Mouse (Mus musculus) kidney, postnatal 0 days (tissue): Measurements from ENCODE around the gene Nccrp1. TPM values are rescaled to one million over a fixed set of nuclear protein-coding genes. Genes with fewer than 3 reads are reported as not detected.
"Not testable (repeated sequence)": the region's sequence is repeated elsewhere in the genome, so short reads cannot be mapped to it uniquely, and the experiment has no call there.

Experiments
- ATAC-seq: fragments of 200-750 bp; cut with Nextera tagmentation; replicated peaks from 2 replicates; pipeline ENCODE4 v1.8.0; 2017; ENCODE audit warnings: low read depth, moderate number of reproducible peaks, moderate TSS enrichment, moderate library complexity; ENCODE audit not compliant: low FRiP score
- DNase-seq: peaks from one replicate; pipeline ENCODE4 v3.0.0-alpha.2; 2016; ENCODE audit warnings: low spot score
- H3K27ac ChIP-seq: fragments of 300-500 bp; sonication (generic); 2 replicates; pipeline ENCODE4 v1.5.1; 2014; ENCODE audit warnings: mild to moderate bottlenecking
- H3K27me3 ChIP-seq: fragments of 300-500 bp; sonication (generic); 2 replicates; pipeline ENCODE4 v1.6.1; 2014; ENCODE audit warnings: low read length, mixed read lengths; ENCODE audit not compliant: insufficient read depth
- H3K36me3 ChIP-seq: fragments of 300-500 bp; sonication (generic); 2 replicates; pipeline ENCODE4 v1.6.1; 2014; ENCODE audit warnings: low read length, mixed read lengths; ENCODE audit not compliant: insufficient read depth
- H3K4me1 ChIP-seq: fragments of 300-500 bp; sonication (generic); replicated peaks from 2 replicates; pipeline ENCODE4 v1.6.1; 2014; ENCODE audit warnings: antibody characterized with exemption, low read length, mixed read lengths; ENCODE audit not compliant: insufficient read depth
- H3K4me2 ChIP-seq: fragments of 300-500 bp; sonication (generic); 2 replicates; pipeline ENCODE4 v1.6.1; 2014; ENCODE audit warnings: mild to moderate bottlenecking, low read length, moderate library complexity, mixed read lengths
- H3K4me3 ChIP-seq: fragments of 300-500 bp; sonication (generic); replicated peaks from 2 replicates; pipeline ENCODE4 v1.5.1; 2014; ENCODE audit warnings: low read depth, low read length
- H3K9ac ChIP-seq: fragments of 300-500 bp; sonication (generic); 2 replicates; pipeline ENCODE4 v1.6.1; 2014; ENCODE audit warnings: low read depth, low read length
- H3K9me3 ChIP-seq: fragments of 300-500 bp; sonication (generic); replicated peaks from 2 replicates; pipeline ENCODE4 v1.6.1; 2016; ENCODE audit warnings: low read length, inconsistent platforms, mixed read lengths
- CTCF ChIP-seq: IDR thresholded peaks from 2 replicates; pipeline ENCODE4 v1.5.1; 2016; ENCODE audit warnings: antibody characterized with exemption, low read depth, mild to moderate bottlenecking, moderate library complexity
- WGBS: fragments of 180-500 bp; shearing (Covaris S2); extraction: QIAGEN DNeasy Blood & Tissue Kit; methylation state at CpG from one replicate; pipeline ENCODE4 v1.1.7; 2014; 5-methylcytosine and 5-hydroxymethylcytosine counted together
- polyA plus RNA-seq: library from polyadenylated mRNA; unstranded; fragments of >200 nt; fragmentation: Nextera tagmentation; extraction: Ambion mirVana; gene quantifications from 2 replicates; pipeline ENCODE4 v1.2.1, GENCODE M21; 2015

Nccrp1 gene
- polyA plus RNA-seq, 1 experiment from 2014 or later = 7.3 TPM

GRCm38 (mm10) chr7:28544051-28544601 lies 2.9 kb downstream of the Nccrp1 start:
- 4% methylated on average over 22 of the region's 27 CpGs for WGBS
- ATAC-seq (peak; percentile 53; the same call in 1 of the 2 replicates), DNase-seq (no peak)
- H3K9me3 ChIP-seq = no peaks in the 10 kb centered on the region
- no peak for TF ChIP-seq CTCF
- H3K4me1 ChIP-seq = peaks cover 6% of the 10 kb centered on the region; the same call in 1 of the 2 replicates
- H3K27ac ChIP-seq = no peak overlapping the region
- H3K4me2 ChIP-seq = peak overlapping the region; percentile 45
- 0 out of 2 replicates have a peak overlapping the region, but pooled peaks have one; percentile 16 for H3K4me3 ChIP-seq
- peaks cover 17% of the 10 kb centered on the region for H3K27me3 ChIP-seq
- 0 out of 2 replicates have a peak overlapping the region, but pooled peaks have one; percentile 13 for H3K9ac ChIP-seq
- no peaks in the 10 kb centered on the region for H3K36me3 ChIP-seq

- DNase-seq (no peak), ATAC-seq (no peak)
- no peak within 1 kb of the TSS for H3K4me3 ChIP-seq
- no peak within 1 kb of the TSS for H3K9ac ChIP-seq
- no peaks in the 10 kb centered on the region for H3K36me3 ChIP-seq
- peaks cover 4% of the 10 kb centered on the region; the same call in 1 of the 2 replicates for H3K27me3 ChIP-seq
- 0 out of 2 replicates have a peak, but pooled peaks cover 6% of the 10 kb centered on the region for H3K4me1 ChIP-seq
- no peak for TF ChIP-seq CTCF
- H3K9me3 ChIP-seq = no peaks in the 10 kb centered on the region
- WGBS = 68% methylated on average over 4 of the region's 4 CpGs
- H3K27ac ChIP-seq = no peak within 1 kb of the TSS
- H3K4me2 ChIP-seq = no peak within 1 kb of the TSS
Observed at GRCm38 (mm10) chr7:28540526-28540925, 6.5 kb downstream of the Nccrp1 start, which contains the start of gene Sycn. Sycn (plus strand) TSS chr7:28540885.

GRCm38 (mm10) chr7:28538886-28539285 lies 8.2 kb downstream of the Nccrp1 start:
- WGBS = 92% methylated on average over 6 of the region's 6 CpGs
- not testable (repeated sequence) for H3K27me3 ChIP-seq, H3K9me3 ChIP-seq, DNase-seq, ATAC-seq, H3K36me3 ChIP-seq, H3K4me1 ChIP-seq, H3K27ac ChIP-seq, H3K4me2 ChIP-seq, H3K9ac ChIP-seq, H3K4me3 ChIP-seq

GRCm38 (mm10) chr7:28532005-28532404 lies 15.0 kb downstream of the Nccrp1 start:
- no peak overlapping the region for H3K4me3 ChIP-seq
- no peak for TF ChIP-seq CTCF
- H3K4me1 ChIP-seq = no peaks in the 10 kb centered on the region
- H3K9me3 ChIP-seq = no peaks in the 10 kb centered on the region
- 45% methylated on average over 8 of the region's 8 CpGs for WGBS
- H3K4me2 ChIP-seq = no peak overlapping the region
- no peaks in the 10 kb centered on the region for H3K27me3 ChIP-seq
- DNase-seq (peak; percentile 44), ATAC-seq (0 out of 2 replicates have a peak, but pooled peaks have one; percentile 34)
- no peak overlapping the region for H3K9ac ChIP-seq
- no peaks in the 10 kb centered on the region for H3K36me3 ChIP-seq
- H3K27ac ChIP-seq = no peak overlapping the region

GRCm38 (mm10) chr7:28527922-28528719 lies 18.9 kb downstream of the Nccrp1 start:
- H3K9me3 ChIP-seq = no peaks in the 10 kb centered on the region
- DNase-seq (peak; percentile 89), ATAC-seq (peak; percentile 64; the same call in 1 of the 2 replicates)
- peak; percentile 92 for TF ChIP-seq CTCF
- no peaks in the 10 kb centered on the region for H3K27me3 ChIP-seq
- no peak overlapping the region for H3K27ac ChIP-seq
- H3K36me3 ChIP-seq = no peaks in the 10 kb centered on the region
- WGBS = 9% methylated on average over 19 of the region's 19 CpGs
- no peaks in the 10 kb centered on the region for H3K4me1 ChIP-seq
- no peak overlapping the region for H3K4me3 ChIP-seq
- H3K9ac ChIP-seq = no peak overlapping the region
- no peak overlapping the region for H3K4me2 ChIP-seq

GRCm38 (mm10) chr7:28522536-28522935 lies 24.5 kb downstream of the Nccrp1 start, which contains the start of gene Ifnl3:
Ifnl3 (plus strand) TSS chr7:28522836.
- H3K27ac ChIP-seq, H3K4me3 ChIP-seq, H3K36me3 ChIP-seq, H3K4me2 ChIP-seq, H3K9ac ChIP-seq, DNase-seq, ATAC-seq, H3K27me3 ChIP-seq, H3K9me3 ChIP-seq, H3K4me1 ChIP-seq: not testable (repeated sequence)
- 77% methylated on average over 4 of the region's 6 CpGs for WGBS
